Mouse (Mus musculus) activated CD4-positive, CD25-positive, alpha-beta regulatory T cell, adult 4 months (primary cell): ENCODE measurements around the gene Tfap2a. TPM values are rescaled to one million over a fixed set of nuclear protein-coding genes. Genes with fewer than 3 reads are reported as not detected.

Experiments
- ATAC-seq: one replicate; pipeline ENCODE4 v1.8.0; 2017
- polyA plus RNA-seq, 2 experiments: library from polyadenylated mRNA; unstranded; fragments of 100-300 nt; shearing (Covaris generic); gene quantifications; one replicate each; pipeline ENCODE4 v1.2.1; 2017

Tfap2a gene
- not detected for polyA plus RNA-seq

GRCm38 (mm10) chr13:40738196-40738880 lies at the start of gene Tfap2a:
TSS of gene Tfap2a (minus strand) at chr13:40738376.
- ATAC-seq = no peak

GRCm38 (mm10) chr13:40784202-40784771 lies 46.1 kb upstream of the Tfap2a start:
- ATAC-seq = no peak

DNA sequence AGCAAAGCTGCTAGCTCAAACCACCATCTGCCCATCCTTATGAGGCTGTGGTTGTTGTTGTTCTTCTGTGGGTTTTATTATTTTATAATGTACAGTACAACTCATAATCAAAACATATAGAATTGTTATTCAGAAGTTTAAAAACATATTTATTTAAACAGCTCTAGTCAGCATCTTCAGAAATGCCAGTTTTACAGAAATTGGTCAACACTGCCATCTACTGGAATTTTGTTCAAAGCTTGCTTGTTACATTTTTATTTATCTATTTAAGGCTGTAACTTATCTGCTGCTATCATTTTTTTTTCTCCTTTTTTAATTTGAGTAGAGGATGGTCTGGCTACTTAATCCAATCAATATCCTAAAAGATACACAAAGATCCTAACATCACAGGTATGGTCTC lies 19.8 kb upstream of the Tfap2a start:
- no peak for ATAC-seq

DNA sequence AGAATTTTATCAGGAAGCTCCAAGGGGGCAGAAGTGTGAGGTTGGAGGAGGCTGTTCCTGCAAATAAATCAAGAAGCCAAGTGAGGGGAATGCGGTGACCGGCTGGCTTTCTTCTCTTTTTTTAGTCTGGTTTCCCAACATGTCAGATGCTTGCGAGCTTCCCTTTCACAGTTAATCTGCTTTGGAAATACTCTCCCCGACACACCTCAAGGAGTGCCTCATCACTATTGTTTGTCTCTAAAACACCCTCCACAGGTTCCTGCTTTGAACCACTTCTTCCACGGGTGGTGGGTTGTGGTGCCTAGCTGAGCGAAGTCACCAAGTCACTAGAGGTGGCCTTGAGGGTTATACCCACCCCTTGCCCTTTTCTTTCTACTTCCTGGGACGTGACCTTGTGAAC lies 18.2 kb upstream of the Tfap2a start:
- no peak for ATAC-seq

GRCm38 (mm10) chr13:40754091-40754490 lies 15.9 kb upstream of the Tfap2a start:
- no peak for ATAC-seq

DNA sequence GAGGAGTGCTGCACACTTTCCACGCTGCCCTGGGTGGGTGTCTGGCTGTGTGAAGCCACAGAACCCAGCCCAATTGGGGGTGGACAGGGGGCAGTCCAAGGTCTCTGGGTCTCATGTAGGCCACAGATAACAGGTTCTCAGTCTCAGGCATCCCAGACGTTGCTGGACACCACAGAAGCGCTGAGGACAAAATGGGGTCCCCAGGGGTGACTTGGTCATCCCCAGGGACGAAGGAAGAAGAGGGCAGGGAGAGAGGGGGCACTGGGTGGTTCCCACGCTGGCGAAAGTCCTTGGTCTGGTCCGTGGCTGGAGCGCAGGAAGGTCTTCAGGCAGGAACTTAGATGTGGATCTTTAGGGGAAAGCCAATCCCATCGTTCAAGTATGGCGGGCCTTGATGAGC lies 13.7 kb upstream of the Tfap2a start:
- ATAC-seq = no peak

DNA sequence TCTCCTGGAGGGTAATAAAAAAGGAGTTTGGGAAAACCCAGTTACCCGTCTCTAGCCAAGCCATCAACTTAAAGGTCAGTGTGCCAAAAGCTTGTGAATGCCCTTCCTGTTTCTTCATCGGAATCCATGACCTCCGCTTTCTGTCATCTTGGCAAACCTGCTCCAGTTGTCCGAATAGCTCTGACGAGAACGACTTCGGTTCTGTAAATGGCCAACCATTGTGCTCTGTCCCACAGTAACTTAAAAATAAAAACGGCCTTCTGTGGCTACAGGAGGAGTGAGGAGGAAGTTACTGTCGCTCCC lies 11.4 kb upstream of the Tfap2a start:
- ATAC-seq = no peak

GRCm38 (mm10) chr13:40748785-40749602 lies 10.8 kb upstream of the Tfap2a start:
- peak; percentile 36 for ATAC-seq

- ATAC-seq = no peak
Measured at GRCm38 (mm10) chr13:40744111-40744805, 6.1 kb upstream of the Tfap2a start.

DNA sequence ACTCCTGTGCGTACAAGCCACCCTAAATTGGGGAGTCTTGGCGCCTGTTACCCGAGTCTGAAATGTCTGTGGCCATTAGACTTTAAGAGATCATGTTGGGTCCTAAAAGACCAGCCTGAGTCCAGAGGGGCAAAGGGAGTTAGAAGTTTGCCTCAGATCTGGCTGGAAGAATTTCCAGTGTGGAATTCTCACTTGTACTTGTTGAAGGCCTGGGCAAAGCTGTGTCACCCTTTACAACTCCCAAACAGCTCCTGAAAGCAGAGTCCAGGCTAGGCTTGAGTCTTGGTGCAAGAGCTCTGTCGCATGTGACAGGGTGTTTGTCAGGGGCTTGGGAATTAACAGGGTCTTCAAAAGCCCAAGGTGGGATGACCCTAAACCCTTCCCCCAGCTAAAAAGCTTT lies 5.0 kb upstream of the Tfap2a start:
- ATAC-seq = no peak

GRCm38 (mm10) chr13:40741841-40742550 lies 3.8 kb upstream of the Tfap2a start:
- ATAC-seq = no peak

GRCm38 (mm10) chr13:40741436-40741835 lies 3.3 kb upstream of the Tfap2a start:
- ATAC-seq = no peak

DNA sequence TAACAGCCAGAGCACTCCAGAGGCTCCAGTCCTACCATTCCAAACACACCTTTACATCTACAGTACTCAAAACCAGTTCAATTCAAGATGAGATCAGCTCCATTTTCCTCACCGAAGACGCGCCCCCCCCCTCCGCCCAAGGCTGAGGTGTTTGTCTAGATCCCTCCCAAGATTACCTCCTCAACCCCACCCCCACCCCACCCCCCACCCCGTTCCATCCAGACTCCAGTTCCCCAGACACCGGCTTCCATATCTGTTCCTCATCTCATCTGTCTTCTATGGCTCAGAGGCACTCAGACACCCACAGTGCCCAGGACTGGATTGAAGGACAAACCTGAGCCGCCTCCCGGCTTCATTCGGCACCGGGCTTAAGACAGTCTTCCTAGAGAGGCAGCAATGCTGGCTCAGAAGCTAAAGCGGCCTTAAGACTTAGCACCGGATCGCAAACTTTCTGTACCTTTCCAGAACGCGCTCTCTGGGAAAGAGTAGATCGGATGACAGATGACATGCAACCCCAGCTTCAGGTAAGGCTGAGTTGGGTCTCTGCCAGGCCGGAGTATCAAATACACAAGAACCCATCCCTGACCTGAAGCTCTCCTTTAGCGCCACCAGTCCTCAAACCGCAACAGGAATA lies 2.7 kb upstream of the Tfap2a start:
- no peak for ATAC-seq

- ATAC-seq = no peak
Measured at GRCm38 (mm10) chr13:40739901-40740300, 1.7 kb upstream of the Tfap2a start.

DNA sequence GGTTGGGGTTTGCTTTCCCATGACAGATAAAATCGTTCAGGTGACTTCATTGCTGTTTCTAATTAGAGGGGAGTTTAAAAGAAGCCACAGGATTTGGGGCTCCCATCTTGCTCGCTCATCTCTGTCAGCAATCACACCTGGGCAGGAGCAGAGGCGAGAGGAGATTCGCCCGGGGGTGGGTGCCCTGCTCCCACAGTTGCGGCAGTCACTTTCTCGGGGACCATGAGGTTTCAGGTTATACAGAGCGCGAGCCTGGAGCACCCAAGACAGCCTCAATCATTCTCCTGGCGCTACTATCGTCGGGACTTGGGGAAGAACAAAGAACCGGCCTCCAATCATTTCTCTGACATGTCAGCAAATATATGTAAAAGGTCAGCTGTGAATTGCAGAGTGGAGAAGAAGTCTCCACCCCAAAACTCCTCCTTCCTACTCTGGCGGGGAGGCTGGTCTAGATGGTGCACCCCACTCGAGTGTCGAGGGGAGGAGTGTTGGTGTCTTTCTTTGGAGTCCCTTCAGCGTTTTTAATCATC lies 1.0 kb upstream of the Tfap2a start:
- no peak for ATAC-seq

DNA sequence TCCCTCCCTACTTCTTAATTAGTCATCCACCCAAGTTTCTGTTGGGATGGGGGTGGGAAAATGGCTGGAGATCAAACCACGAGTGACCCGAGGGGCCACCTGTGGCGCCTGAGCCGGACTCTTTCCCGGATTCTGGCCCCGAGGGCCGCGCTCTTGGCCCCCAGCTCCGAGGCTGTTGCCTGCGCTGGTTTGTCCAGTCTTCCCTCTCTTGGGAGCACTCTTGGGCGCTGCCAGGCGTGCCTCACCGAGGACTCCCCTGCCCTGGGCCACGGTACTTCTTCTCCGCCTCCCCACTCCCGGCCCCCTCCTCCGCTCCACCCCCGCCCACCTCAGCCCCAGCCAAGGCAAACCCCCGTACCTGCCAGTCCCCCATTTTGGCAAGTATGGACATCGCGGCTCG lies 415 bp downstream of the Tfap2a start:
- ATAC-seq = no peak

- no peak for ATAC-seq
Measured at GRCm38 (mm10) chr13:40737099-40737498, 1.1 kb downstream of the Tfap2a start.

DNA sequence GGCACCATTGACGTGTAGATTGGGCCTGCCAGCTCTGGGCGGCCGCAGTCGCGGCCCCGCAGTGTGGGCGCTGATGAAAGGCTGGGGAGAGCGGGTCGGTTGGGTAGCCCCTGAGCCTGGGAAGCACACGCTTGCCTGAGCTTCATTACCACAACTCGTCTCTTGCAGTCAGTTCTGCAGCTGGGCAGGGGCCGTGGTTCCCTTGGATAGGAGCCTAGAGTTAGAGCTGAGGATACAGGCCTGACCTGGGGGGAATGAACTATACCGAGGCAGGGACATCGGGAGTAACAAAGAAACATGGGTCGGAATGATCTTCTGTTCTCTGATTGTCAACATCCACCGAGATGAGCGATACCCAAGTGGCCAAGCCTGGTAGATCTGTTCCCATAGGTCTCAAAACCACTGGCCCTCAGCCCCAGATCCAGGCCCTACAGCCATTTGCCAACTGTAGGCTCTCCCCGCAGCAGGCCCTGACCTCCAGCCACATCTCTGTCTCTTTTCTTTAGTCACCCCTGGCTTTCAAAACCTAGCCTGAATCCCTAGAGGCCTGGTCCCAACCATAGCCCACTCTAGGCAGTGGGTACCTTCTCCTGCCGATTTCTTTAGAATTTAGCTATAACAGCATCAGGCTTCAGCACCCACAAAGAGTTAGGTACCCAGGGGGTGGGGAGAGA lies 1.9 kb downstream of the Tfap2a start:
- no peak for ATAC-seq

DNA sequence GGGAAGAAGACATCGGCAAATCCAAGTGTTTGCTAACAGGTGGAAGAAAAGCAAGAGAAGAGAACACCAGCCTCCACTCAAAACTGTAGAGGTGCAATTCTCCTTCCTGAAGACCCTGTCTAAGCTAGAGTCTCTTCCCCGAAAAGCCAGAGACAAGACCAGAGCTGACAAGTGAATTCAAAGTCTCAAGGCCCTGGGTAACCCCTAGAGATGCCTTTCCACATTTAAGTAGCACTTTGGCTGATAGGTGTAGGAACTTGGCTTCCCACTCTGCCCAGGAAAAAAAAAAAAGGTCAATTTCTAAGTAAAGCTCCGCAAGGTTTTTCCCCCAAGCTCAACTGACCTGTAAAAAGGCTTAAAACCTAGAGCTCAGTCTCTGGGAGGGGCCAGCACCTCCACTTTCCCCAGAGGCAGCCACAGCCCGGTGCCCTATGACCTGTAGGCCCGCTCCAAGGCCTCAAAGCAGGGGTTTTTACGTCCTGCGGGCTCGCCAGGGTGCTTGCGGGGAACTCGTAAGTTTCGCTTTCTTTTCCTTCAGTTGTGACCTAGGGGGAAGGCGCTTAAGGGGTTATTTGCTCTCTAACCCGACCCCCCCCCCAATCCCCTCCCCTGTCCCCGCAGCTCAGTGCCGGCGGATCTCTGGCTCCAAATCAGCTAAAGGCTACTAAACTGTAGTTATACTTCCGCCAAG lies 2.6 kb downstream of the Tfap2a start:
- ATAC-seq = no peak

- no peak for ATAC-seq
Measured at GRCm38 (mm10) chr13:40734316-40734965, 3.7 kb downstream of the Tfap2a start.
